Mouse (Mus musculus): ENCODE data around the gene Tut7.
A peak's percentile ranks its signal among the peaks of the same experiment; 100 is the strongest.
"Not testable (repeated sequence)": the region's sequence is repeated elsewhere in the genome, so short reads cannot be mapped to it uniquely, and the experiment has no call there.

The Tut7 gene

DNA sequence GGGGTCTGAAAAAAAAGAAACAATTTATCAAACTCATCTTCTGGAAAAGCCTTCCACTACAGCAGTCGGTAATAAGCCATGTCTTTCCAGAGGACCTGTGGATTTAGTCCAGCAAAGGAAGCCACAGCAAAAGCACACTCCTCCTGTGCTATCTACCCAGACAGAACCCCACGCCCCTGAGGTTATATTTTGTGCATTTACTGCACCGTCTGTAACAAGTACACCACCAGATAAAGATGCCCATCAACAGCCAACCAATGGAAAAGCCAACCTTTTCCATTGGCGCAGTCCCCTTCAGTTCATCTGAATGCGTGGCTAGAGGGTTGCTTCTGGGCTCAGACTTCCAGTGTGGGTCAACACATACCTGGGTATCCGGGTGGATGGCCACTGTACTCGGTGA, 60.2 kb downstream of the Tut7 start:
- no peak for DNase-seq

DNA sequence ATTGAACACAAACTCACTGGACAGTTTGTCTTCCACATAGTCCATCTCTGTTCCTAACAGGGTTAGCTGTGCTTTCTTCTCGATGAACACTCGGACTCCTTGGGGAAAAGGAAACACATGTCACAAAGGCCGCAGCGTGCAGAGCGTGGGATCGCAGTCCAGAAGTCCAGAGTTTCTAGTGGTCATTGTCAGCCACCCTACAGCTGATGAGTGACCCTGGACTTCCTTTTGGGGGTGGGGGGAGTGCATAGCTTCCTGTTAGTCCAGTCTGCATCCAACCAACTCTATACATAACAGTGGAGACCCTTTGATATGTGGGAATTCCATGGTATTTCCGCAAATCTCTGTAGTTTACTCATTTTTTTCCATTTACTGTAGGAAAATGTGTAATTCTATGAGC, 66.0 kb downstream of the Tut7 start:
- DNase-seq, result no peak

- DNase-seq, result no peak
Observed at GRCm38 (mm10) chr13:59750310-59750709, 72.6 kb downstream of the Tut7 start.

GRCm38 (mm10) chr13:59746711-59747110, 76.2 kb downstream of the Tut7 start, which contains the start of gene 1700014D04Rik:
Gene 1700014D04Rik, minus strand, starts transcription at chr13:59746752.
- DNase-seq, result no peak

DNA sequence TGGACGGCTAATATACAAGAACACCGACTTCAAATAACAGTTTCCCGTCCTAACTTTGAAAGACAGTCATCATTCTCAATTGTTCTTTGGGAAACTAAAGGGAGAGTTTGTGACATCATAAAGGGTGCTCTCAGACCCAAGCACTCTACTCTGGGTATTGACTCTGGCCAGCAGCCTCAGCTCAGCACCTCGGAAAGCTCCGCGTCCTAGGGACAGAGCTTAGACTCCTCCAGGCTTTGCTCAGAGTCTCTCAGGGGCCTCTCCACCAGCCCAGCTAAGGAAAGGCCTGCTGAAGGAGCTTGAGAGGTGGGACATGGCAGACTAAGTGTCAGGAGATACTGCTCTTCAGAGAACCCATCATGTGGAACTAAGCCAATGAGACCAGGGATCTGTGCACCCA, 76.8 kb downstream of the Tut7 start:
- DNase-seq, result no peak

GRCm38 (mm10) chr13:59745462-59745861, 77.5 kb downstream of the Tut7 start:
- no peak for DNase-seq

DNA sequence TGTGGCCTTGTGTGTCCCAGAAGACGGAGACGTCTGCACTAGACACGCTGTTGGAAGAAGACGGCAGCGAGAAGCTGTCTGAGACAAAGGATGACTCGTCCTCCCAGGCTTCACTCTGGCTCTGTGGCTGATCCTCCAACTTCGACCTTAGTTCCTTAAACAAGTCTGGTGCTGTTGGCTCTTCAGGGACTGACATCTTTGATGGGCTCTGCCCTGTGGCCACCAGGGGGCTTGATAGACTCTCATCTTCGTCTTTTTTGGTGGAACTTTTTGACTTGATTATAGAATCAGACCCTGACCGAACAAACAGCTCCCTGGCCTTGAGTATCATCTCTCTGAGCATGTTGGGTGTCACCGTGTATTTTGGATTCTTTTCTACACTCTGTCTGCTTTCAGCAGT, 81.2 kb downstream of the Tut7 start:
- peak; percentile 31 for DNase-seq

DNA sequence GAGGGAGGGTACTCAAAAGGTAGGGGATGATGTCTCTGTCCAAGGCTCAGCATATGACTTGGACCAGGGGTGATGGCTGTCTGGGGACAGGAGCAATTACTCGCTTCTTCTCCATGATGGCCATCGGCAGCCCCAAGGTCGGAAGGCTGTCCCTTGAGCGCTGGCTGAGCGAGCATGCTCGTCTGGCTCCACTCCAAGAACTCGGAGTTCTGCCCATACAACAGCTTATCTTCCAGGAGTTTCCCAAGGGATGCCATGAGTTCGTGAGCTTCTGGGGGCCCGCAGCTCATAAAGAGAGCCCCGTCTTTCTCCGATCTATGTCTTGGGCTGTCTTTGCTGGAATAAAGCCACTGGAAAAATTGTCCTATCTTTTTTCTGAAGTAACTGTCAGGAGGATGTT, 81.9 kb downstream of the Tut7 start:
- DNase-seq, result no peak

DNA sequence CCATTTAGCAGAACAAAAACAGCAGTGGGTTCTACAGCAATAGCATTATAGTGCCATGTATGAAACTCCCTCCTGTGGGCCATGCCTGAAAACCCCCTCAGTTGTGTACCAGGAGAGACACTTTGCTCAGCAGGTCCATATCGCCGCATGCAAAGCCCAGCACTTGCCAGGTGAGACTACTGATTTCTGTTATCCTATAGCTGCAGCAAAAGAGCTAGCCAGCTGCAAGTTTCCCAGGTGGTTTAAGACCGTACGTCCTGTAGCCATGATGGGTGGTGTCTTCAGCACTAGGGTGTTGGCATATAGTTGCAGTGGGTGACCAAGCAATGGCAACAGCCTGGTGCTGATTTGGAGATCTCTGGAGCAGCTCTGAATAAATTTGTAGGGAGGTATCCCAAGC, 83.5 kb downstream of the Tut7 start:
- DNase-seq, result no peak

DNA sequence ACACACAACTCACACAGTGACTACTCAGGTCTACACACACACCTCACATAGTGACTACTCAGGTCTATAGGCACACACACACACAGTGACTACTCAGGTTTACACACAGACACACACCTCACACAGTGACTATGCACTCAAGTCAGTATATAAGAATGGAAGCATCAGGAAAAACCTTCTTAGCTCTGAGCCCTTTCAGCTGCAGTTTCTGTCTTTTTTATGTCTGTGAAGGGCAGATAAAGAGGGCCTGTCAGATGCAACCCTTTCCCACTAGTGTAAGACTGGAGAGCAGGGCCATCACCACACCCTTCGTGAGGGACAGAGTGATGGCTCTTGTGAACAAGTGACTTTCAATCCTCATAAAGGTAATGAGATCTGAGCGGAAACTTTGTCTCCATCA, 84.5 kb downstream of the Tut7 start:
- DNase-seq, result no peak

GRCm38 (mm10) chr13:59735190-59735589, 87.8 kb downstream of the Tut7 start:
- no peak for DNase-seq

- not testable (repeated sequence) for DNase-seq
Observed at GRCm38 (mm10) chr13:59734347-59734746, 88.6 kb downstream of the Tut7 start.

GRCm38 (mm10) chr13:59733936-59734335, 89.0 kb downstream of the Tut7 start:
- no peak for DNase-seq

GRCm38 (mm10) chr13:59731652-59732051, 91.3 kb downstream of the Tut7 start, which contains the start of gene Spata31d1d:
Gene Spata31d1d, minus strand, starts transcription at chr13:59731752.
- DNase-seq, result no peak

DNA sequence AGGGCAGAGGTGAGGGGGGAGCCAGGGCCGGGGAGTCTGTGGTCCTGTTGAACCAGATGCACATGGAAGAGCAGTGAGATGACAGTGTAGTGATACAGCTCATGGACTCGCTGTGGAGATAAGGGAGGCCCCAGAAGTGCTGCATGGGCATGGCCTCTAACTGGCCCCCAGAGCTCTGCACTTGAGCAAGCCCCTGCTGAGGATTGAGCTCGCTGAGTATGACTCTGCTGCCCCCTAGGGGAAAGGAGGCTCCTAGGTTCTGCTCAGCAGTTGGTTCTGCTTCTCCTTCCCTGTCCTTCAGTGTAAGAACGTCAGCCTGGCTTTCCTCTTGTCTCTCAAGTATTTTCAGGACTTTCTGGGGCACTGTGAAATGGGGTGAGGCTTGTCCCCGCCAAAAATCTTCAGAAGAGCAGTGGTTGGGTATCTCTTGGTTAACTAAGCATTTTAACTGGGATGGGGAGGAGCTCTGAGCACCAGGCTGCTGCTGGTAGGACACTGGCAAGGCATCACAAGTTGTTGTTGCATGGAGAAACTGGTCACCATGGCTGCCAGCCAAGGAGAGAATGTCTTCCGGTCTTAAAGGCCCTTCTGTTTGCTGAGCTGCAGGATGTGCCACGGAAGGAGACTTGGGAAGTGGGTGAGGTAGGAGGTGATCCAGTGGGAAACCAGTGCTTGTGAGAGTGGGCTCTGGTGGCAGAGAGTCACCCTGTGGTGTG, 94.4 kb downstream of the Tut7 start:
- DNase-seq, result peak; percentile 83

DNA sequence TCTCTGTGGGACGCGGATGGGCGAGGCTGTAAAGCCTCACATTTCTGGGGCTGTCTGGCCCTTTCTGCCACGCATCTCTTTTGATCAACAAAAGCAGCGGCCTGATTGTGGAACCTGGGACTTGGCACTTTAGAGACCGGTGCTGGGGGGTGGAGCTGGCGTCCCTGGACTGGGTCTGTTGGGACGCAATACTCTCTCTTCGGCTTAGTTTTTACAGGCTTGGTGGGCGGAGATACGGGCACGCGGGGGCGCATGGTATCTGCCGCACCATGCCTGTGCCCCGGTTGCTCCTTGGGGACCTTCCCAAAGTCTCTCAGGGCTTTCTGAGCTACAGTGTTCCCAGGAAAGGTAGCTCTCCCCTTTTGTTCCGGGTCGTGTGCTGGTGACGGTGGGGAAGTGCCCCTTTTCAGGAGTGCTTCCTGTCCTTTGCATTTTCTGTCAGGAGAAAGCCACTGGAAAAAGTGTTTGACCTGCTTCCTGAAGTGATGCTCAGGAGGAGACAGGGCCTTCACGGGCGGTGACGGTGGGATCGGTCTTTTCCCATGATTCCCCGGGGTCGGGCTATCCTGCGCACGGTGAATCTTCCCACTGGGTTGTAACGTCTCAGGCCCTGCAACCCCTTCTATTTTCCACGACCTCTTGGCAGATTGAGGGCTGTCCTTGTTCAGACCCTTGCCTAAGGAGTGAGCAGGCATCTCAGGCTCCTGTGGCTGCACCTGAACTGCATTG, 96.6 kb downstream of the Tut7 start:
- no peak for DNase-seq

GRCm38 (mm10) chr13:59722089-59722488, 100.9 kb downstream of the Tut7 start:
- DNase-seq, result not testable (repeated sequence)

All from thymus, postnatal 14 days (tissue).